Mouse (Mus musculus) lung, postnatal 4 days (tissue): Measurements from ENCODE around the gene Ric3.

Source experiments
- DNase-seq, 2 experiments: peaks; one replicate each; pipeline ENCODE4 v3.0.0; 2021

Gene Ric3

DNA sequence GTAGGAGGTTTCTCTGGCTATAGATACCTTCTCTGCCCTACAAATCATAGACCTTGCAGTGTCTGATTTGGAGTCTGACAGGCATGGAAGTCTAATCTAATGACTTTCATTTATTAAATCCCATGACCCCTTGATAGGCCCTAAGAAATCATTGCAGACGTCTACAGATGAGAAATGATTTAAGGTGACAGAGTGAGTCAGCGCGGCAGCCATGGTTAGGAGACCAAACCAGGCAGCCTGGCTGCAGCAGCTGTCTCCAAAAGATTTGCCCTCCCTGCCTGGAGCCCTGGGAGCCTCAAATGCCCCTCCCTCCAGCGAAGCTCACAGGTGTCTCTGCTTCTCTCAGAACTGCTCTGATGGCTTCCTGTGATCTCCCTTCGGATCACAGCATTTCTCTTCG, 87.0 kb downstream of the Ric3 start:
- peak in 1 of 2 experiments; percentile 9 for DNase-seq

DNA sequence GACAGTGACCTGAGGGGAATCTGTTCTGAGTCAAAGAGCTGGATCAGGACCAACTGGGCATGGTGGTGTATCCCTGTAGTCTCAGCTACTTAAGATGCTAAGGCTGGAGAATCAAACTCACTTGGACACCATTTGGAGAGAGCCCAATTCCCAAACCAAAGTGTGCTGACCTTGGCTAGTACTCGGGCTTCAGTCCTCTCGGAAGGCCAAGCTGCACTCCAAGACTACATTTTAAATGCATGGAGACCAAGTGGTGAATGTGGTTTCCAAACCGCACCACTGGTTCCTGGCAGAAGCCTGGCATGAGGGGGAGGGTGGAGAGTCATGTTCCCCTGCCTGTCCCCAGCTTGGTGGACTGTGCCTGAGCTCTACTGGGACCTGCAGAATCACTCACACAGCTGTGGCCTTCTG, 89.2 kb downstream of the Ric3 start:
- peak in 1 of 2 experiments; percentile 19 for DNase-seq

DNA sequence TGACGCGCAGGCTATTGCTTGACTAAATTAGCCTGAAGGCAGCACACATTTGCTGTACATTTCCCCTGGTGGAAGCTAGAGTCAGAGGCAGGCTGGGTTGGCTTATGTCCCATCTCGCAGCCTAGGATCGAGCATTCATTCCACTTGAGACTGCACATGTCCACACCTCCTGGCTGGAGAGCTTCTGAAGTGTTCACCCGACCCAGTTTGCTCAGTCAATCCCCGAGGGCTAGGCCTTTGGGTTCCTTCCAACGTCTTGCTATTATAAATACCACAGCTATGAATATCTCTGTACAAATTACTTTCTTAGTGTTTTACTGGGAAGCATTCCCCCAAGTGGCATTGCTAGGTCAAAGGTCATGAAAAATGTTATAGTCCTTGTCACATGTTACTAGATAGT, 89.9 kb downstream of the Ric3 start:
- peak; percentile 71 to 87 for DNase-seq

DNA sequence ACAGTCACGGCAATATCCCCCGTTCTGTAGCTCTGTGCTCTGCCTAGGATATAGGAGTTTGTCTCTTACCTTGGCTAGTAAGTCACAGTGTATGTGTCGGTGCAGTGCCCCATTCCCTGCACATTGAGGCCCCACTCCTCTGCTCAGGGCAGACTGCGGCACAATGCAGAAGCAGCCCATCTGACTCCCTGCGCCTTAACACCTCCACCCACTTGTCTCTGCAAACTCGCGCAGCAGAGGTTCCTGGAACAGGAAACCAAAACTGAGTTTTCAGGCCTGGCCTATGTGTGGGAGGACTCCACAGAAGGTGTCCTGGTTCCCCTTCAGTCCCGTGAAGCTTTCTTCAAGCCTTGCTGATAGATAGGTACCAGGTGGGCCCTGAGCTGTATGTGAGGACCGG, 91.9 kb downstream of the Ric3 start:
- DNase-seq, result peak in 1 of 2 experiments; percentile 8

DNA sequence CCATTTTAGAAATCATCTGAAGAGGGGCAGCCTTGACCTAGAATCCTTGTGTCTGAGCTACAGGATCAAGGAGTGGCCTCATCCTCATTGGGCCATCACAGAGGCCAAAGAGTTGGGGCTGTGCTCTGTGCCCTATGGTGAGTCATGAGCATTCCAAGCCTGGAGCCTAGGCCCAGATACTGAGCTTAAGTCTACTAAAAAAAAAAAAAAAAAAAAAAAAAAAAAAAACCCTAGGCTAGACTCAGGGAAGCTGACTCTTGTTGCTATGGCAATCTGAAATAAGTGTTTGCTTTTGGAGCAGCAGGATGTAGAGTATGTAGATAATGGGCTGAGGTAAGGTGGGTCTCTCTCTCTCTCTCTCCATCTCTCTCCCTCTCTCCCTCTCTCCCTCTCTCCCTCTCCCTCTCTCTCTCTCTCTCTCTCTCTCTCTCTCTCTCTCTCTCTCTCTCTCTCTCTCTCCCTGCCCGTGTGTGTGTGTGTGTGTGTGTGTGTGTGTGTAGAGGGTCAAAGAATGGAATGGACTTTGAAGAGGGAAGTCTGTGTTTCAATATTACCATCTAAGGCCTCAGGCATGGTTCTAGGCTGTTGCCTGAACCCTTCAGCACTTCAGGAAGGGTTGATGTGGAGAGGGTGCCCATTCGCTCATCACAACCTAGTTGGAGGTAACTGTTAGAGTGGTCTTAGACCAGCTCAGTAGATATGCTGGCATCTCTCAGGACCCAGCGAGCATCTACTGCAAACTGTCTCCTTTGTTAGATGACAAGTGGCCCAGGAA, 97.0 kb downstream of the Ric3 start:
- peak in 1 of 2 experiments; percentile 1 for DNase-seq
